Mouse (Mus musculus): Measurements from ENCODE around the gene Atrnl1. TPM values are rescaled to one million over a fixed set of nuclear protein-coding genes. Genes with fewer than 3 reads are reported as not detected.

Gene Atrnl1
- polyA plus RNA-seq, 1 experiment, result 18.6 TPM

DNA sequence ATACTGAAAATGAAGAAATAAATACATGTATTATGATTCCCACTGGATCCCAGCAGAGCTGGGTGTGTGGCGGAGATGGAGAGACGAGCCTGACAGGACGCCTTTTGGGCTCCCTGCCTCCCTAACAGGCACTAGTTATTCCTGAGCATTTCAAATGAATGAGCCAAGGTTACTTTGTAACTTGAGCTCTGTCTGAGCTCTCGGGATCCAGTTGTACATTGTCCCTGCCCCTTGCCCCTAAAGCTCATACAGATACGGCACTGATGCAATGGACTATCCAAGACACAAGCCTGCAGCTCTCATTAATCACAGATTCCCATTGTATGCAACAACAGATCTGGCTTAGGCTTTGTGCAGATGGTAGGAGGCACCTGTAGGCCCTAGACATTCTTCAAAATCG lies 464.4 kb downstream of the Atrnl1 start:
- H3K4me3 ChIP-seq (replicated peaks; ENCODE audit: extremely low read depth, low read depth, low read length), result no peak overlapping the region
- 76% methylated on average over 6 of the region's 6 CpGs for WGBS
- no peaks in the 10 kb centered on the region for H3K4me1 ChIP-seq (ENCODE audit: control insufficient read depth, insufficient read depth, low read length)
- no peak for DNase-seq
- TF ChIP-seq POLR2A (IDR thresholded peaks at IDR 0.05; ENCODE audit: borderline replicate concordance, extremely low read depth, low read depth, low read length) (no peak), CTCF (IDR thresholded peaks at IDR 0.05; ENCODE audit: insufficient read depth, low read length) (no peak)

DNA sequence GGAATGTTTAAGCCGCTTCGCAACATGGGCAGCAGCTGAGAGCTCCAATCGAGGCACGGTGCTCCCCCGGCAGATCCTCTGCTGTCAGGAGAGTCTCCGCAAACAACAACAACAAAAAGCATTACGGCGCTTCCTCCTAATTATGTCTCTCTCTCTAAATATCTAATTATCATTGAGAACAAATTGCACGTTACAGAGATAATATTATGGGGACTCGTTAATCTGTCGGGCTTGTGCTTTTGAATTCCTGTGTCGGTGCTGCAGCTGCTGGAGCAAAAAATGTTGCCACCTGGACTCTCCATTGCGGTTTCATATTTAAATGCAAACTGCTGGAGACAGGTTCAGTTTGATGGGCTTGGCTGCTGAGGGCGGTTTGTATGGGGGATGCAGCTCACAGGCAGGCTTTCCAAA lies 466.1 kb downstream of the Atrnl1 start:
- DNase-seq, result no peak
- no peak overlapping the region for H3K4me3 ChIP-seq (replicated peaks; ENCODE audit: extremely low read depth, low read depth, low read length)
- TF ChIP-seq CTCF (IDR thresholded peaks at IDR 0.05; ENCODE audit: insufficient read depth, low read length) (no peak), POLR2A (IDR thresholded peaks at IDR 0.05; ENCODE audit: borderline replicate concordance, extremely low read depth, low read depth, low read length) (no peak)
- WGBS, result 87% methylated on average over 14 of the region's 14 CpGs
- no peaks in the 10 kb centered on the region for H3K4me1 ChIP-seq (ENCODE audit: control insufficient read depth, insufficient read depth, low read length)

DNA sequence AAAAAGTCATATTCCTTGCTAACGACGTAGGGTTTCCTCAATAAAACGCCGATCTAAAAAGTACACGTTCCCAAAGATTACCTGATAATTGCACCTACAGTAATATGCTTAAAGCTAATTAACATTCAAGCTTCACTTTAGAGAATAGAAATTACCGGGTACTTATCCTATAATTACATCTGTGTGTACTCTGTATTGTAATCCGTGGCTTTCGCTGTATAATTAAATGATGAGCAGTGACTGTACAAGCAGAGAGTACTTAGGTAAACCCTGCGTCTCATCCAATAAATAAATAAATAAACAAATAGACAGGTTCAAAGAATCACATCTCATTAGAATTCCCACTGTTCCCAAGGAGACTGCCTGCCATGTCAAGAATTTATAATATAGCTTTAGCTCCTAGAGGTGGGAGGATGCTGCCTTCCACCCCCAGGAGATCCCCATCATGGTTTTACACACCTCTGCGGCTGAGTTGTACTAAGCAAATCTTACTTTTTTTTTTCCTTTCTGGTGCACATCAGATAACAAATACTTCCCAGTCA lies 466.8 kb downstream of the Atrnl1 start:
- no peak for DNase-seq
- TF ChIP-seq CTCF (IDR thresholded peaks at IDR 0.05; ENCODE audit: insufficient read depth, low read length), result no peak
- TF ChIP-seq POLR2A (IDR thresholded peaks at IDR 0.05; ENCODE audit: borderline replicate concordance, extremely low read depth, low read depth, low read length), result no peak
- WGBS, result 88% methylated on average over 10 of the region's 10 CpGs
- Histone ChIP-seq H3K4me1 (ENCODE audit: control insufficient read depth, insufficient read depth, low read length) (no peaks in the 10 kb centered on the region), H3K4me3 (replicated peaks; ENCODE audit: extremely low read depth, low read depth, low read length) (no peak overlapping the region)

DNA sequence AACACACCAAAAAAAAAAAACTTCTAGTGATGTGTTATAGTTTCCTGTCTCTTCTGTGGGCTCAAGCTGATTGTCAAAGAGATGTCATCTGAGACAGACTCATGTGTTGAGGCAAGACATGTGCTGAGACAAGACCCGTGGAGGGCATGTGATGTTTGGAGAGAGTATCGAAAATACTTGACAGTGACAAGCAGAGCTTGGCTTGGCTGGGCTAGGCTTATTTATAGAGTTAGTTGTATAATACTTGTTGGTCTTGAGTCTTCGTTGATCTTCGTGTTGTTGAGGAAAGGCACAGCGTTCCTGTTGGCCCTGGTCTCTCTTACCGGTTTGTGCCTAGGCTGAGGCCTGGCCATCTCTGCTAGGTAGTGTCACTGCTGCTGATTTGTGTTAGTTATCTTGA lies 469.3 kb downstream of the Atrnl1 start:
- TF ChIP-seq CTCF (IDR thresholded peaks at IDR 0.05; ENCODE audit: insufficient read depth, low read length), result no peak
- TF ChIP-seq POLR2A (IDR thresholded peaks at IDR 0.05; ENCODE audit: borderline replicate concordance, extremely low read depth, low read depth, low read length), result no peak
- 88% methylated on average over 6 of the region's 6 CpGs for WGBS
- Histone ChIP-seq H3K4me3 (replicated peaks; ENCODE audit: extremely low read depth, low read depth, low read length) (no peak overlapping the region), H3K4me1 (ENCODE audit: control insufficient read depth, insufficient read depth, low read length) (no peaks in the 10 kb centered on the region)
- no peak for DNase-seq

DNA sequence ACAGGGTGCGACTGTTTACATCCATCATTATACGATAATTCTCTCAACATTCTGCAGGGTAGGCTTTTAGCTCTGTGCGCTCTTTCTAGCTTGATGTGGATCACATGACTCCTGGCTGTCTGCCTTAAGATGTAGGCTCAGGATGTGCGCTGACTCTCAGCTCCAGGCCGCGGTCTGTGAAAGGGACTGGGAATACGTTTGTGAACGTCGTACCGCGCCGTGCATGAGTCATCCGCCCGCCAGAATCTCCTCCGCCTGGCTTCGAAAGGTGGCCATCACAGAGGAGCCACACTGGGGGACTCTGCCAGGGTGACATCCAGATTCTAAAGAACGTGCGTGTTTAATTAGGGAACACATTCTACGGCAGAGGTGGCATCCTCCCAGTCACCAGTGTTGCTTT lies 471.9 kb downstream of the Atrnl1 start:
- 95% methylated on average over 19 of the region's 19 CpGs for WGBS
- H3K4me1 ChIP-seq (ENCODE audit: control insufficient read depth, insufficient read depth, low read length), result no peaks in the 10 kb centered on the region
- DNase-seq, result no peak
- no peak for TF ChIP-seq CTCF (IDR thresholded peaks at IDR 0.05; ENCODE audit: insufficient read depth, low read length)
- no peak for TF ChIP-seq POLR2A (IDR thresholded peaks at IDR 0.05; ENCODE audit: borderline replicate concordance, extremely low read depth, low read depth, low read length)
- no peak overlapping the region for H3K4me3 ChIP-seq (replicated peaks; ENCODE audit: extremely low read depth, low read depth, low read length)

DNA sequence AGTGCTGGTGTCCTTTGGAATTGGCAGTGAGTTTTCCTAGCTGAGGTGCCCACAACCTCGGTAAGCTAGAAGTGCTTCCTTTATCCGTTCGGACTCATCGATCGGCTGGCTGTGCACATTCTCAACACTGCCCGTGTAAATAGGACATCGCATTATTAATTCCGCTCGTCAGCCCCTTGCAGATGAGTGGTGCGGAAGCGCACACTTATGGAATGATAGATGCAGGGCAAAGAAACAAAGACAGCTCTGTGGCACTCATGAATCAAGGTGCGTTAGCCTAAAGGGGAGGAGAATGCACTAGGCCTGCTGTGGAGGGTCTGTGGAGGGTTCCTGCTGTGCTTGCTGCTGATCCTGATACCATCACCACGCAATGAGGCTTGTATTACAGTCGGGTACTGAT lies 474.0 kb downstream of the Atrnl1 start:
- no peak for TF ChIP-seq POLR2A (IDR thresholded peaks at IDR 0.05; ENCODE audit: borderline replicate concordance, extremely low read depth, low read depth, low read length)
- no peak for TF ChIP-seq CTCF (IDR thresholded peaks at IDR 0.05; ENCODE audit: insufficient read depth, low read length)
- WGBS, result 93% methylated on average over 14 of the region's 14 CpGs
- Histone ChIP-seq H3K4me3 (replicated peaks; ENCODE audit: extremely low read depth, low read depth, low read length) (no peak overlapping the region), H3K4me1 (ENCODE audit: control insufficient read depth, insufficient read depth, low read length) (no peaks in the 10 kb centered on the region)
- no peak for DNase-seq

DNA sequence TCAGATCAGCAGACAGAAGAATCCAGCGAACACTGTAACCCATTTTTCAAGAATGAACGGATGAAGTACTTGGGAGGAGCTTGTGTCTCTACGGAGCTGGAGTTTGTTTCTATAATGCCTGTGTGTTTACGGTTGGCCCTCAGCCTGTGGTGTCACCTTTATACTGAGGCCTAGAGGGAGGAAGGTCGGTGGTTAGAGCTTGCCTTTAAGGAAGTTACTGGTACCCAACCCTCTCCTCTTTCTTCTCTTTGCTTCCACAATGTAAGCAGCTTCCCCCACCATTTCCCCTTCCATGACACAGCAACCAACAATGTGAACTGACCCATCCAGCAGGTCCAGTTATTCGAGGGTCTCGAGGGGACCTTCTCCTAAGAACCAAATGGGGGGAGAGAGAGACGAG lies 475.9 kb downstream of the Atrnl1 start:
- 76% methylated on average over 8 of the region's 8 CpGs for WGBS
- no peaks in the 10 kb centered on the region for H3K4me1 ChIP-seq (ENCODE audit: control insufficient read depth, insufficient read depth, low read length)
- TF ChIP-seq POLR2A (IDR thresholded peaks at IDR 0.05; ENCODE audit: borderline replicate concordance, extremely low read depth, low read depth, low read length) (no peak), CTCF (IDR thresholded peaks at IDR 0.05; ENCODE audit: insufficient read depth, low read length) (no peak)
- DNase-seq, result no peak
- H3K4me3 ChIP-seq (replicated peaks; ENCODE audit: extremely low read depth, low read depth, low read length), result no peak overlapping the region

DNA sequence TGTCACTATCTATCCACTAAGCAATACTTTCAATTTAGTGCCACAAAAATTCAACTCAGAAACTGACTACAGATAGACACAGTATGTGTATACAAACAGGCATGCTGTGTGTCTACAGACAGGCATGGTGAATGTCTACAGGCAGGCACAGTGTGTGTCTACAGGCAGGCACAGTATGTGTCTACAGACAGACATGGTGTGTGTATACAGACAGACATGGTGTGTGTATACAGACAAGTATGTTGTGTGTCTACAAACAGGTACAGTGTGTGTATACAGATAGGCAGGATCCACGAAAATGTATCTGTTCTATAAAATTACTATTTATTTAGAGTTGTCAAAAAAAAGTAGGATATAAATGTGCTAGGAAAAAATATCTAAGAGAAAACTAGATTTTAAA lies 477.1 kb downstream of the Atrnl1 start:
- no peak for TF ChIP-seq CTCF (IDR thresholded peaks at IDR 0.05; ENCODE audit: insufficient read depth, low read length)
- TF ChIP-seq POLR2A (IDR thresholded peaks at IDR 0.05; ENCODE audit: borderline replicate concordance, extremely low read depth, low read depth, low read length), result no peak
- Histone ChIP-seq H3K4me3 (replicated peaks; ENCODE audit: extremely low read depth, low read depth, low read length) (no peak overlapping the region), H3K4me1 (ENCODE audit: control insufficient read depth, insufficient read depth, low read length) (no peaks in the 10 kb centered on the region)
- WGBS, result 82% methylated on average over 1 of the region's 1 CpGs
- no peak for DNase-seq

DNA sequence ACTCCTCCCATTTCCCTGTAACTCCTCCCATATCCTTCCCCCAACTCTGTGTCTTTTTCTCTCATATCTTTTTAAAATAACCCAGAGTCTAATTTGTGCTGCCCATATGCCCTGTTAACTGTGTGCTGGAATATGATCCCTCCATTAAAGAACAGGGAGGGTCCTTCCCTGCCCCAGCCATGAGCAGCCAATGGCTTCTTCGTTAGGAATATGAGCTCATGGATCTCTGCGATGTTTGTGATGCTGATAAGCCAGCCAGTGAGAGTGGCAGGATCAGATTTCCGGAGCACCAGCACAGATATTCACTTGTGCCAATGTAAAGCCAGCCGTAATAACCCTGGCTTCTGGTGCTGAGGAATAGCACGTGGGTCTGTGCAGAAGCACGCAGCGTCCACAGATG lies 477.6 kb downstream of the Atrnl1 start:
- TF ChIP-seq POLR2A (IDR thresholded peaks at IDR 0.05; ENCODE audit: borderline replicate concordance, extremely low read depth, low read depth, low read length) (no peak), CTCF (IDR thresholded peaks at IDR 0.05; ENCODE audit: insufficient read depth, low read length) (no peak)
- no peak overlapping the region for H3K4me3 ChIP-seq (replicated peaks; ENCODE audit: extremely low read depth, low read depth, low read length)
- no peaks in the 10 kb centered on the region for H3K4me1 ChIP-seq (ENCODE audit: control insufficient read depth, insufficient read depth, low read length)
- no peak for DNase-seq
- WGBS, result 40% methylated on average over 7 of the region's 7 CpGs

- TF ChIP-seq POLR2A (IDR thresholded peaks at IDR 0.05; ENCODE audit: borderline replicate concordance, extremely low read depth, low read depth, low read length) (no peak), CTCF (IDR thresholded peaks at IDR 0.05; ENCODE audit: insufficient read depth, low read length) (no peak)
- no peak for DNase-seq
- WGBS, result 67% methylated on average over 16 of the region's 16 CpGs
- no peak overlapping the region for H3K4me3 ChIP-seq (replicated peaks; ENCODE audit: extremely low read depth, low read depth, low read length)
- H3K4me1 ChIP-seq (ENCODE audit: control insufficient read depth, insufficient read depth, low read length), result no peaks in the 10 kb centered on the region
These were observed 481.1 kb downstream of the Atrnl1 start for GRCm38 (mm10) chr19:58091911-58092310.
